Mouse (Mus musculus): ENCODE data around the gene Sucla2.

Sucla2 gene

DNA sequence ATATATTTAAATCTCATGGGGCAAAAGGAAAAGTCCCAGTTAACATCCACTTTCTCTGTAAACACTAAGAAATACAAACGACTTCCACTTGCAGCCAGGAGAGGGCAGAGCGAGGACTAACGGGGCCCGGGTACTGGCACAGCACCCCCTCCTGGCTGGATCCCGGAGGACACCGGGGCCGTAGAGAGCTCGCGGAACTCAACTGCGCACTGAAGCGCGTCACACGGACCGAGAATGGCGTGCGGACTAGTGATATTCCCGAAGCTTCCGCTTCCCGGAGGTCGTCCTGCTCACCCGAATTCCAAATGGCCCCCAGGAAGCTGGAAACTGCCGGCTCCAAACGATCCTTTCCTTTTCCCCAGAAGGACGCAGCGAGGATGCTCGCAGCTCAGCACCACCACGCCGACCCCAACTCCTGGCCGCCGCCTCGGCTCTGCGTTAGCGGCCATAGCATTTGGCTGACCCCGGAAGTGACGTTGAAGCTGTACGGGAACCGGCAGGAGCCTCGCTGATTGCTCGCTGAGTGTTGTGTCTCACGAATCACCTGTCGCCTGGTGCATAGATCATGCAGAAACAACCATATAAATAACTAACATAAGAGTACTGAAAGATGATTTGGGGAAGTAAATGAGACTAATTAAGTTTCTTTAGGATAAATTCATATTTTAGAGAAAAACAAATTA, at the start of gene Sucla2:
TSS of gene Sucla2 (plus strand) at position 554 of the 683 bp plus-strand sequence.
- DNase-seq (ENCODE audit: low spot score) = peak; percentile 95

- no peak for DNase-seq (ENCODE audit: low spot score)
These were observed 49.6 kb upstream of the Sucla2 start for GRCm38 (mm10) chr14:73475506-73475905.

- DNase-seq (ENCODE audit: low spot score) = no peak
These were observed 48.7 kb upstream of the Sucla2 start for GRCm38 (mm10) chr14:73476361-73476934.

DNA sequence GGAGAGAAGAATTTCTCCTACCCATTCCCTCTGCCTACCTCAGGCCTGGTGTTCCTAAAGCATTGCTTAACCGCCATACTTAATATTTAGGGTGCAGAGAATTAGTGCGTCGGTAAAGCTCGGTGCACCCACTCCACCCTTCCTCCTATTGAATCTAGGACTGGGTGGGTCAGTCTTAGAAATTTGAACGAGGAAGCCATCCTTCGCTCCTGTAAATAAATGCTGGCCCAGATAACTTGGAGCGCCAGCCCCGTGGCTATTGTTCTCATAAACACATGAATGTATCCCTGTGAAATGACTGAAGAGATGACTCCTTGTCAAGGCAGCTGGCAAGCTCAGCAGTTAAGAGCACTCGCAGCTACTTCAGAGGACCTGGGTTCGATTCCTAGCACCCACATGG, 48.0 kb upstream of the Sucla2 start:
- DNase-seq (ENCODE audit: low spot score) = no peak

- no peak for DNase-seq (ENCODE audit: low spot score)
These were observed 46.8 kb upstream of the Sucla2 start for GRCm38 (mm10) chr14:73478321-73478720.

GRCm38 (mm10) chr14:73479771-73480170, 45.3 kb upstream of the Sucla2 start:
- DNase-seq (ENCODE audit: low spot score) = no peak

- DNase-seq (ENCODE audit: low spot score) = no peak
These were observed 41.4 kb upstream of the Sucla2 start for GRCm38 (mm10) chr14:73483516-73484229.

DNA sequence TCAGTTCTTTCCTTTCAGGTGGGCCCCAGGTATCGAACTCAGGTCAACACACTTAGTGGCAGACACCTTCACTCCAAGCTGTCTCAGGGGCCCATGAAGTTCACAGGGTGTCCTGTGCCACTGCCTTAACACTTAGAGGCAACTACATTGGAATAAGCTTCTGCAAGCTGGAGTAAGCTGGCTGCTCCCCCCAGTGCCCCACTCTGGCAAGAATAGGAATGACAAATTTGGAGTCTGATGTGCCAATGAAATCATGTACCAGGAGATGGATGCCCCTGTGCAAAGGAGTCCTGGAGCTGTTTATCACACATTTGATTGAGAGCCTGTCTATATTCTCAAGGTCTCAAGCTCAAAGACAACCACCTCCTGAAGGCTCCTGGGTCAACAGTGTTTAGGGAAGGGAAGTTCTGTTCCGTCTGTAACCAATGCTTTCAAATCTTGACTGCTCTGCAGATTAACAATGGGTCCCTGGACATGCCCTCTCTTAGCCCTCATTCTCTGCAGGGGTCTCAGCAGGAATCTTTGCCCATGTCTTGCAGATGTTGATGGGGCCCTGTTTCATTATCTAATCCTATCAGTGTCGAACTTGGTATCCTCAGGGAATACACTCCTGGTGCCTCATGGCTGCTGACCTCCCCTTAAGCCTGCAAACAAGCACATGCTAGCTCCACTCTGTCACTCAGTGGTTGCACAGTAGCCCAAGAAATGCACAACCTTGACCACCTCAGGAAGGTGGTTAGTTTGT, 40.6 kb upstream of the Sucla2 start:
- DNase-seq (ENCODE audit: low spot score) = no peak

DNA sequence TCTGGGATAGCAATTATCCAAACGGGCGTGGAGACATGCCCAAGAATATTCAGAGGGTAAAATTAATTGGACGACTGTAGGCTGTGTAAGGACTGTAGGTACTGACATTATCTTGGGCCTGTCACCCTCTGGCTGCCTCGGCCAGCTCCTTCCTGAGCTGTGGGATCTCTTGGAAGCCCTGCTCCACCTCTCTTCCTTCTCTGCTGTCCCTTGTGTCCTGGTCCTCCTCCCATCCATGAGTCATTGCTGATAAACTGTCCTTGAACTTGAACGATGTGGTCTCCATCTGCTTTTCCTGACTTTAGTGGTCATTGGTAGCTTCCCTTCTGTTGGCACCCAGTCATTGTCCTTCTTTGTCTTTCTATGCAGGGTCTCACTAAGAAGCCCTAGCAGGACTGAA, 38.5 kb upstream of the Sucla2 start:
- DNase-seq (ENCODE audit: low spot score) = no peak

GRCm38 (mm10) chr14:73493356-73493755, 31.8 kb upstream of the Sucla2 start:
- no peak for DNase-seq (ENCODE audit: low spot score)

DNA sequence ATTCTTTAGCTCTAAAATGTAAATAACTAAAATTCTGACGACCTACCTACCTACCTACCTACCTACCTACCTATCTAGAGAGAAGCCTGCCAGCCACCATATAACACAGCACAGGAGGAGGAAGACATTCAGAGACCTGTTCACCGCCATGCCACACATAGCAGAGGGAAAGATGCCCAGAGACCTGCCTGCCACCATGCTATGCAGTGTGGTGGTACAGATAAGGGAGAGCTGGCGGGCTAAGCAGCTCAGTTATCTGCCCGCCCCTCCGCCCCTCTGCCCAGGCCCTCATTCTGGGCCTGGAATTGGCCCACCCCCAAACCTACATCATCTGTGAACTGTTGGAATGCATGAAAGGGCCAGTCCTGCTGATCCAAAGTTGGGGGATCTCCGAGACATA, 31.0 kb upstream of the Sucla2 start:
- no peak for DNase-seq (ENCODE audit: low spot score)

DNA sequence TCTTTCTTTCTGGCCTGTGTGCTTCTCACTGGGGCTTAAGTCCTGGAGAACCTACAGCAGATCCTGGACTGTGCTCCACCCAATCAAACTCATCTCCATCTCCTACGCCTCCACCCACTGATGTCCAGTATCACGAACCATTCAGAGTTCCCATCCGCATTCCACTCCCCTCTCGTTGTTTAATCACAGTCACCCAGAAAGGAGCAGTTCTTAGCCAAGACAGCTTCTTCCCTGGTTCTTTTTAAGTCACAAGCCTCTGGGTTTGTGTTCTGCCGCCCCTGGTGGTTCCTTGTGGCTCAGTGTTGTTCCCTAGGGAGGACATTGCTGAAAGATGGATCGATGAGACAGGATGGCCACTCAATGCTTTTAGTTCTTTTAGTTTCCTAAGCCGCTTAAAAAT, 29.4 kb upstream of the Sucla2 start:
- DNase-seq (ENCODE audit: low spot score) = no peak

DNA sequence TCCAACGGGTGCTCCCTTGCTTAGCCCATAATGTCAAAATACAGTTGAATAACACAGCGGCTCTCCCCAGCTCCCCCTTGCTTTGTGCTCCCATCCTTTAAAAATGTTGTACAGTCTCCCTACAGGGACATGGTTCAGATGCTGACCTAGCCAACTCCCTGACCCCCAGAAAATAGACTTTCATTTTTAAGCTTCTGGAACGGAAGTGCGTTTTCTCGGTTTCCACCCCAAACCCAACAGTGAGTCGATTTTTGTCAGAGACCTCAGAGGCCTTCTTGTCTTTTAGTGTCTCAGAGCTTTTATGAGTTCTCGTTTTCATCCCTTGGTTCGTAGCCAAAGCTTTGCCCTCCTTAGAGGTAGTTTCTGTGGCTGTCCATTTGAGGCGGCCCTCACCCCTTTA, 23.8 kb upstream of the Sucla2 start:
- no peak for DNase-seq (ENCODE audit: low spot score)

DNA sequence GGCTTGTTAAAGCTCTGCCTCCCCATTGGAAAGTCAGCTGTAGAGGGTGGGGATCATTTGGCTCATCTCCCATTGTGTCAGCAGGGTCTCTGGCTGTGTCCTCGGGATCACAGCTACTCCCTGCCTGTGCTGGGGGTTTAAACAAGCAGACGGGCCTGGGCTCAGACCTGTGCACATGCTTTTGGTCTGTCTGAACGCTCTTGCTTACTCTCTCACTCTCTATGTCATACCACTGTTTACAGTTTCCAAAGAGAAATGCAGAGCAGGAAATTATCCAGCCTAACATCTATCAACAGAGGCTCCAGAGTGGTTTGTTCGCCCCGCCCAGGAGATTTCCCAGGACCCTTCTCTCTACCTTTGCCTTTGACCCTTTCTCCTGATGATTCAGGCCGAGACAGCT, 23.4 kb upstream of the Sucla2 start:
- DNase-seq (ENCODE audit: low spot score) = no peak

GRCm38 (mm10) chr14:73502591-73503184, 22.4 kb upstream of the Sucla2 start:
- DNase-seq (ENCODE audit: low spot score) = no peak

DNA sequence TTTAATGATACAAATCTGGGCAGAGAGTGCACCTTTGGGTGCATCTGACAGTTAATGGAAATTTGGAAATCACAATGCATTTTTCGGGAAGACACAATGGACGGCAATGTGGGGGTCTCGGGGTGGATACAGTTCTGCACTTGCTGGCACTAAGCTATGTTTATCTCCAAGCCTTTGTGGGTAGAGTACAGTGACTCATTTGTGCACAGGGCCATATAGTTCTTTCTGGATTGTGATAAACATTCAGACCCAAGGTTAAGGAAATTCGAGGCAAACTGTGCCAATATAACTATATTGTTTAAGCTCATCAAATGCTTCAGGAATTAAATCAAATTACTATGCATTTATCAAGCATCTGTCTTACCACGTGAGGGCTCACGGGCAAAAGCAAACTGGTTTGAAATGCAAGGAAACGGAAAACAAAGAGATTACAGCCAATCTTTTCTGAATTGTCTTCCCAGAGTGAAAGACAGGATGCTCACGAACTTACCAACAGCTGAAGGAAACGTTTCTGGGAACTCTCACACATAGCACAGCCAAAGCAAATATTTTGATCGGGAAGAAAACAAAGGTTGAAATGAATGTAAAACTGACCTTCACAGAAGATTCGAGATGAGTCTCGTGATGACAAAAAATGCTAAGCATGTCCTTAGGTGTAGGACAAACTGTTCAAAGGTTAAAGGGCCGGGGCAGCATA, 21.7 kb upstream of the Sucla2 start:
- no peak for DNase-seq (ENCODE audit: low spot score)

- DNase-seq (ENCODE audit: low spot score) = no peak
These were observed 18.8 kb upstream of the Sucla2 start for GRCm38 (mm10) chr14:73506283-73506682.

DNA sequence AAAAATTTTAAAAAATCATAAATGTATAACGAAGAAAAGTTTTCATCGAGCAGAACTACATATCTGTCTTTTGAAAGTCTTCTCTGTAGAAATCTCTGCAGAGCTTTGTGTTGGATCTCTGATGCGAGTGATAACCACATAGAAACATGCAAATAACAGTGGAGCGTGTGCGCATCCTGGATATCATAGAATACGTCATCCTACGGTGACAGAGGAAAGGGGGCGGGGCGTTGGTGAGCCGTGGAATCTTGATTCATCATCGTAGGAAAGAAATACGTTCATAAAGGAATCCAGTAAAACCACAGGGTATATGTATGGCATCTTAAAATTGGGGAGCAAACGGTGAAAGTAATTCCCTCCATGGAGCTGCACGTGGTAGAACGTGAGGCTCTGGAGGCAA, 17.9 kb upstream of the Sucla2 start:
- DNase-seq (ENCODE audit: low spot score) = no peak

DNA sequence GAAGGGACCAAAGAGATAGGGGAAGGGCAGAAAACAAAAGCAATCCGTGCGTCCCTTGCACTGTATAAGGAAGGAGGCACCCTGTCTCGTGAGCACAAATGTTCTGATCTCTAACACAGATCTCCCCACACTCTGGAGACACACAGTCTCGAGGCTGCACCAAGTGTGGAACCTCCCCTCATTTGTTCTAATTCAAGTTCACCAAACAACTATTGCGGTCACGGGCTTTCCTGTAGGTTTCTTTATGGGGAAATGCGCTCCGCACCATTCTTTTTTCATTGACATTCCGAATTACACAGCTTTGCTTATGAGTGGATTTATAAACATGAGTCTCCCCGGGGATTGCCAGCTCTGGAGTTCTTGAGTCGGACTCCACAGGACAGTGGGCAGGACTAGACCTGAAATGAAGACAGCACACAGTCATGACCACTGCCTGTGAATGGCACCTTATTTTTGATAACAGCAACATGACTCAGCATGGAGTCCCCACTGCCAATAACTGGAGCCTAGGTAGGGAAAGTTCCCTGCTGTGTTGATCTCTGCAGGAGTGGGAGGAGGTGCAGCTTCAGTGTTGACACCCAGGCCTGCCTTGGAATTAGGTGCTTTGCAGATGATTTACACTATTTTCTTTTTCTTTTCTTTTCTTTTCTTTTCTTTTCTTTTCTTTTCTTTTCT, 17.3 kb upstream of the Sucla2 start:
- DNase-seq (ENCODE audit: low spot score) = no peak

- no peak for DNase-seq (ENCODE audit: low spot score)
These were observed 16.3 kb upstream of the Sucla2 start for GRCm38 (mm10) chr14:73508630-73509395.
